Mouse (Mus musculus) frontal cortex, adult (tissue): ENCODE data around the gene E130114P18Rik.

Experiments used
- ATAC-seq: cut with Nextera tagmentation; 2 replicates; pipeline ENCODE4 v1.9.2; 2017; ENCODE audit warnings: mild to moderate bottlenecking, moderate library complexity, mixed read lengths; ENCODE audit not compliant: low TSS enrichment

Gene E130114P18Rik

DNA sequence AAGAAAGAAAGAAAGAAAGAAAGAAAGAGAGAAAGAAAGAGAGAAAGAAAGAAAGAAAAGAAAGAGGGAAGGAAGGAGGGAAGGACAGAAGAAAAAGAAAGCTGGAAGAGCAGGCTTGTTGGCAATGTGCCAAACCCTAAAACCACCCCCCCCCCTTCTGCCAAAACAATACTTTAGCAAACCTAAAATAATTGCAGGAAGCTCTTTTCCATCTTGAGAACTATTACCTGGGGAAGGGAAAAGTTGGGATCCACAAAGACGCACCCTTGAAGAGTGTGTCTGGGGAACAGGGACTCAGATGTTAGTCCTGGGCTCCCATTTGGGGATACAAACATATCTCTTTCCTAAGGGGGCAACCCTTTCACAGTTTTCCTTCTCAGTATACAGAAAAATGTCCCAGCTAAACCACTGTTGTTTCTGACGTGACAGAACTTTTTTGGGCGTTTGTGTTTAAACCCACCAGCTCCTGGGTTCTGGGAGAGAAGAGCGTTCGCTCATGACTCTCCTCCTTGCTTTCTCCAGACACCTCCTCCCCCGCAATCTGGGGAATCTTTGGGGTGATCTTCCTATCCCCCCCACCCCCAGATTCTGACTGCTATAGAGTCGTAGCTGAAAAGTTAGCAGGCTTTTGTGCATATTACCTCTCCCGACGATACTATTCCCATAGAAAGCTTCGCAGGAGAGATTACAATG lies 1.3 kb downstream of the E130114P18Rik start:
- ATAC-seq = no peak

- ATAC-seq = no peak
Measured at GRCm38 (mm10) chr4:97775494-97776265, 2.2 kb downstream of the E130114P18Rik start.

DNA sequence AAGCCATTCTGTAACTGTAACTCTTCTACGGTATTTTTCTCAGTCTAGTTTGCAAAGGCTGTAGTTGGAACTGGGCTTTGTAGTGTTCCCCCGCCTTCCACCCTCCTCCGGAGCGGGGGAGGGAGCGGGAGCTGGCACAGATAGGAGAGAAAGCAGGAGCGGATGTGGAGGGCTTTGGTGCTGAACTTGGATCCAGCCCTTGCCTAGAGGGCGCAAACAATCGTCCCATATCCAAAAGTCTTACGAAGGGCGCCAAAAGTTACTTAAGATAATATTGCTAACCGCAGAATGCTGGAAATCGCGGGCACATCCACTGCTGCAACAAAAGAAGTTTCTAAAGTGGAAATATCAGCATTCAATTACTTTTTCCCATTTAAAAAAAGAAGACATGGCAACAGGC lies 2.8 kb downstream of the E130114P18Rik start:
- ATAC-seq = no peak

DNA sequence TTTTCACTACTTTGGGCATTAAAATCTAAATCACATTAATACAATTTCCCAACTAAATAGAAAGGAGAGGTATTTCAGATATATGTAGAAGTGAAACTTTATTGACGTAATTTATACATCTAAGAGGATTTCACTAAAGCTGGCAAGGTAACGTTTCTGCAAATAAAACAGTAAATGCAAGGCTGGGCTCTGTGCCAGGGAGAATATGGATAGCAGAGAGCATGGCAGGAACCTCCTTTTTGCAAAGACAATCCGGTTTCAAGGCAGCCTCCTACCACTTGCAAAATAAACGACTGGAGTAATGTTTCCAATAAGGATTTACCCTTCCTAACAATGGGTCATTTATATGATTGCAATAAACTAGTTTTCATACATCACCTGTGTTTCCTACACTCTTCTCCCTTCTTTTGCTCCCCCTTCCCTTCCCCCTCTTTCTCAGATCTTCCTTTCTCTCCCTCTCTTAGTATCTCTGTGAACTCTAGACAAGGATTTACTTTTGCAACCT lies 3.4 kb downstream of the E130114P18Rik start:
- no peak for ATAC-seq

DNA sequence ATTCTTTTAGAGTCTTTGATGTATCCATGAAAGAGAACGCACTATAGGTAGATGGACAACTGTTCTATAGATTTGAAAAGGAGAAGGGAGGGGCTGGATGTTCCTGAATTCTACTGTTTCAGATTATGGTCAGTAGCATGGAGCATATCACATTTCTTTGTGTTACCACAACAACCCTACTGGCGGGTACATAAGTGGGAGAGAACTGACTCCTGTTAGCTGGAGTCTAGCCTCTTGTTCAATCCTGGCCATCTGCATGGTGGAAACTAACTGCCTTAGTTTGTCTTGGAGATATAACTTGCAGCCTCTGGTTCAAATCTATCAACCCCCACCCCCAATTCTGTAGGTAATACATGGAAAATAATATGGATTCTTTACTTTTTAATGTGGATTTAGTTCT lies 4.1 kb downstream of the E130114P18Rik start:
- ATAC-seq = no peak

GRCm38 (mm10) chr4:97773110-97773593 lies 4.7 kb downstream of the E130114P18Rik start:
- peak; percentile 66 for ATAC-seq

DNA sequence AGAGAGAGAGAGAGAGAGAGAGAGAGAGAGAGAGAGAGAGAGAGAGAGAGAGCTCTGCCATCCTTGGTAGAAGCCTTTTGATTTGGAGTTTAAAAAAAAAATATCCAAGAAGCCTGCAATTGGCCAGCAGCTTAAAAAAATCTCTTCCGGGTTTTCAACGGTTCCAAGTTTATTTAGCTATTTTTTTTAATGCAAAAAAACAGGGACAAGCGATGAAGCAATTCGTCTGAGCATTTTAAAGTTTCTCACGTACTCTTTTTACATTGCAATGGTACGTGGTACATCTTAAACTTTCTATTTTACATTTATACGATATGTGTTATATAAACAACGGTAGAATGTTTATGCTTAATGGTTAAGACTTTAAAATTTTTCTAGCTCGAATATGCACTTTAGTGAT lies 5.2 kb downstream of the E130114P18Rik start, which contains the start of gene Nfia:
Gene Nfia (plus strand): TSS at position 94 of the 400 bp plus-strand sequence.
- ATAC-seq = no peak

DNA sequence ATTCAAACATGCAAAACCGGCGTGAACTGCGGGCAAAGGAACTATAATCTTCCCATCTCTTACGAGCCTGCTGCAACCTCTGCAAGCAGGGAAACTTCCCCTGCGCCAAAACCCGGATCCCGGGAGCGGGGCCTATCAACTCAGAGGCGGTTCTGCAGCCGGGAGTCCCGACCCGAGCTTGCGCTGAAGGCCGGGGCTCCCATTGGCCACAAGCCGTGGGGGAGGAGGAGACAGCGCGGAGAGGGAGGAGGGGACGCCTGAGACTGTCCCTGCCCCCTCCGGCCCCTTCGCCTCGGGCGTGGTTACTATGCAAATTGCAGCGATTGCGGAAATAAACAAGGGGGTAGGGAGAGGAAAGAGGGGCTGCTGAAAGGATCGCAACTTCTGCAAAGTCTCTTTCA lies 5.8 kb downstream of the E130114P18Rik start:
- peak; percentile 92 for ATAC-seq

GRCm38 (mm10) chr4:97771426-97771825 lies 6.5 kb downstream of the E130114P18Rik start:
- no peak for ATAC-seq

GRCm38 (mm10) chr4:97769861-97770260 lies 8.0 kb downstream of the E130114P18Rik start:
- ATAC-seq = no peak

- no peak for ATAC-seq
Measured at GRCm38 (mm10) chr4:97767516-97767915, 10.4 kb downstream of the E130114P18Rik start.

DNA sequence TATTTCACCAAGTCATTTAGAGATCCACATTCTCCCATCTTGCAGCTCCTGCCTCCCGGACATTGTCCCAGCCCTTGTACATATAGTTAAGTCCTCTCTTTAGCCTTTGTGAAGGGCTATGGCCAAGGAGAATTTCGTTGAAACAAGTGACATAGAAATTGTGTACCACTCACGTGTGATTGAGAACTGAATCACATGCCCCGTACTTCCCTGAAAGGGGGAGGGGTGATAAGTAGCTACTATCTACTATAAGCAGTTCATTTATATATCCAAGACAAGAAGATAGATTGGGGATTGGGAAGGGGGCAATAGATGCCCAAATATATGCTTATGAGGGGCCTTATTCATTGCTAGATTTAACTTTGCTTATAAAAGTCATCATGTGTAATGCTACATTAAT lies 10.9 kb downstream of the E130114P18Rik start:
- no peak for ATAC-seq

DNA sequence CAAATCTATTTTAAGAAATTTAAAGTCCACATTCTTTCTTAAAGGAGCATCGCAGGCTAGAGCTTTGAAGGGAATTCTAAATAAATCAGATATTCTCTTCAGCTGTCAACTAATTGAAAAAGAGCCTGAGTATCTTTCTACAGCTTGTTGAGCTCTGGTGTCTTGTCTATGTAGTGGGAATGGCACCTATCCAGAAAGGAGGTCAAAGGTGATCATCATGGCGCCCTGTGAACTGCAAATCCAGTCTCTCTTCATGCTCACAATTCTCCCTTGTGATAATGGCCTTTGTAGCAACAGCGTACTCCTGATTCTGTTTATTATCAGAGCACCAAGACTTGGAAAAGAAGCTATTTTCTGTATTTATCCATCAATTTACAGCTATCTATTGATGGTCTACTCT lies 11.8 kb downstream of the E130114P18Rik start:
- no peak for ATAC-seq

GRCm38 (mm10) chr4:97765341-97766020 lies 12.4 kb downstream of the E130114P18Rik start:
- ATAC-seq = no peak

GRCm38 (mm10) chr4:97764616-97765015 lies 13.3 kb downstream of the E130114P18Rik start:
- no peak for ATAC-seq

GRCm38 (mm10) chr4:97758661-97759060 lies 19.2 kb downstream of the E130114P18Rik start:
- ATAC-seq = no peak

GRCm38 (mm10) chr4:97757978-97758461 lies 19.9 kb downstream of the E130114P18Rik start:
- ATAC-seq = peak; percentile 76

GRCm38 (mm10) chr4:97757207-97757977 lies 20.5 kb downstream of the E130114P18Rik start:
- ATAC-seq = peak; percentile 68

- ATAC-seq = no peak
Measured at GRCm38 (mm10) chr4:97754241-97754640, 23.6 kb downstream of the E130114P18Rik start.

- no peak for ATAC-seq
Measured at GRCm38 (mm10) chr4:97753521-97753920, 24.4 kb downstream of the E130114P18Rik start.
